Comparison of ENCODE assay signal across 8 mouse cellular contexts in the genomic region with DNA sequence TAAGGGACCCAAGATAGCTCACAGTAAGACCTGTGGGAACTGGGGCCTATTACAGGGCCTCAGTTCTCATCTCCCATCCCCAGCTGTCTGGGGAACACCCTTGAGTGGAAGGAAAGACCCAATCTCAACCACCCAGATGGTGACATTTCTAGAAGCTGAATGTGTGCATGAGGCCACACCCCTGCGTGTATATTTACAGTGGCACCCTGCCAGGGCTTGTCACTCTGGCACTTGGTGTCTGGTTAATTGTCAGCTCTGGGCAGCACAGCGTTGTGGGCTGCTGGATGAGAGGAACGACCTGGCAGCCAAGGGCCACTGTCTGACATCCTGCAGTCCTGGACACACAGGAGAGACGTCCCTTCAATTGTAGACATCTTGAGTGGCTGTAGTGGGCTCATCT. TPM values are rescaled to one million over a fixed set of nuclear protein-coding genes. Genes with fewer than 3 reads are reported as not detected.
DNase-seq lines count a peak whose midpoint lies in the region; ATAC-seq lines count a peak whose summit lies in the region.

No protein-coding gene starts in this region.

- H3K4me3 ChIP-seq in neural tube, embryonic 12.5 days = no peak overlapping the region
- no peak overlapping the region for H3K4me3 ChIP-seq in embryonic facial prominence, embryonic 14.5 days (ENCODE audit: low read depth, low read length)

- H3K4me1 ChIP-seq in neural tube, embryonic 12.5 days = peaks cover 61% of the 10 kb centered on the region
- peaks cover 24% of the 10 kb centered on the region for H3K4me1 ChIP-seq in embryonic facial prominence, embryonic 14.5 days (ENCODE audit: control insufficient read depth, insufficient read depth, low read length)

- peak overlapping the region; percentile 93; the same call in 1 of the 2 replicates for H3K4me2 ChIP-seq in neural tube, embryonic 12.5 days (replicated peaks)
- peak overlapping the region; percentile 3; the same call in 1 of the 2 replicates for H3K4me2 ChIP-seq in embryonic facial prominence, embryonic 14.5 days (ENCODE audit: low read depth, low read length)

- no peak overlapping the region for H3K27ac ChIP-seq in neural tube, embryonic 12.5 days
- no peak overlapping the region for H3K27ac ChIP-seq in embryonic facial prominence, embryonic 14.5 days (replicated peaks; ENCODE audit: low read depth, low read length)

- WGBS in neural tube, embryonic 12.5 days = 82% methylated on average over 4 of the region's 4 CpGs
- WGBS in embryonic facial prominence, embryonic 14.5 days = 73% methylated on average over 4 of the region's 4 CpGs

- H3K27me3 ChIP-seq in neural tube, embryonic 12.5 days (replicated peaks) = no peaks in the 10 kb centered on the region
- H3K27me3 ChIP-seq in embryonic facial prominence, embryonic 14.5 days (replicated peaks; ENCODE audit: control insufficient read depth, insufficient read depth, low read length) = no peaks in the 10 kb centered on the region

- H3K9ac ChIP-seq in neural tube, embryonic 12.5 days = 0 out of 2 replicates have a peak overlapping the region, but pooled peaks have one; percentile 23
- no peak overlapping the region for H3K9ac ChIP-seq in embryonic facial prominence, embryonic 14.5 days (ENCODE audit: low read depth, low read length)

- DNase-seq in neural tube, embryonic 10.5 days (ENCODE audit: extremely low spot score, low spot score) = no peak
- DNase-seq in embryonic facial prominence, embryonic 14.5 days (ENCODE audit: low spot score) = peak; percentile 50
- DNase-seq in kidney, adult 9 months = peak; percentile 59
- DNase-seq in lung, postnatal 25 days (ENCODE audit: low spot score) = peak; percentile 63
- DNase-seq in layer of hippocampus, adult 9-11 months = no peak
- DNase-seq in cerebellum, postnatal 36 days = no peak
- DNase-seq in ovary, postnatal 36 days (ENCODE audit: low spot score) = no peak

- H3K36me3 ChIP-seq in neural tube, embryonic 12.5 days = peaks cover 11% of the 10 kb centered on the region; the same call in 1 of the 2 replicates
- peaks cover 6% of the 10 kb centered on the region for H3K36me3 ChIP-seq in embryonic facial prominence, embryonic 14.5 days (ENCODE audit: control insufficient read depth, insufficient read depth, low read length)

- no peaks in the 10 kb centered on the region for H3K9me3 ChIP-seq in neural tube, embryonic 12.5 days
- no peaks in the 10 kb centered on the region for H3K9me3 ChIP-seq in embryonic facial prominence, embryonic 14.5 days (ENCODE audit: control insufficient read depth, low read length)

- ATAC-seq in neural tube, embryonic 12.5 days (ENCODE audit: low FRiP score, low read depth) = no peak
- ATAC-seq in embryonic facial prominence, embryonic 14.5 days (ENCODE audit: low read depth) = no peak

RNA-seq across cellular contexts. Expression of a gene that starts 3.0 kb away (rescaled TPM):
- polyA plus RNA-seq in neural tube, embryonic 12.5 days (2016; fragmentation: Nextera tagmentation; extraction: Ambion mirVana) = 315 and 326 TPM in 2 replicates
- polyA plus RNA-seq in embryonic facial prominence, embryonic 14.5 days (2014; fragmentation: Nextera tagmentation; extraction: Ambion mirVana) = 249 and 275 TPM in 2 replicates

RNA-seq across cellular contexts. Expression of a gene that starts 32.4 kb away (rescaled TPM):
- polyA plus RNA-seq in neural tube, embryonic 12.5 days (2016; fragmentation: Nextera tagmentation; extraction: Ambion mirVana) = 11.7 and 12.8 TPM in 2 replicates
- polyA plus RNA-seq in embryonic facial prominence, embryonic 14.5 days (2014; fragmentation: Nextera tagmentation; extraction: Ambion mirVana) = 9.1 and 11.6 TPM in 2 replicates

RNA-seq across cellular contexts. Expression of a gene that starts 59.8 kb away (rescaled TPM):
- 3.4 and 3.6 TPM in 2 replicates for polyA plus RNA-seq in neural tube, embryonic 12.5 days (2016; fragmentation: Nextera tagmentation; extraction: Ambion mirVana)
- 18.1 and 30.3 TPM in 2 replicates for polyA plus RNA-seq in embryonic facial prominence, embryonic 14.5 days (2014; fragmentation: Nextera tagmentation; extraction: Ambion mirVana)

Comparison
In these comparisons a context has a peak if more than half of its experiments do, and no peak if none do; other contexts are left out.
1. DNase-seq: peak in embryonic facial prominence, embryonic 14.5 days (single experiment), kidney, adult 9 months (single experiment) and lung, postnatal 25 days (single experiment); none in neural tube, embryonic 10.5 days (single experiment), layer of hippocampus, adult 9-11 months (single experiment), cerebellum, postnatal 36 days (0 of 2) and ovary, postnatal 36 days (single experiment).